20 mouse cellular contexts compared by ENCODE assay signal in genomic region chr1:187220756-187221155, GRCm38 (mm10).
"Had no signal": no experiment of that assay in that cellular context is flagged by ENCODE, and none has a peak within 500 bp of the region (broad histone marks: within the 10 kb centered on the region; RNA-seq: fewer than 3 reads in every experiment).

No protein-coding gene starts in this region.

- H3K9me3 ChIP-seq: hindbrain, embryonic 15.5 days; liver, embryonic 15.5 days; neural tube, embryonic 12.5 days; neural tube, embryonic 15.5 days; stomach, embryonic 15.5 days had no signal

- H3K36me3 ChIP-seq: hindbrain, embryonic 15.5 days; liver, embryonic 15.5 days; stomach, embryonic 15.5 days had no signal

- H3K27ac ChIP-seq: hindbrain, embryonic 15.5 days; kidney, postnatal 0 days; left cerebral cortex, adult 2 months; liver, embryonic 15.5 days; neural tube, embryonic 12.5 days; neural tube, embryonic 15.5 days; stomach, embryonic 15.5 days had no signal

- H3K9ac ChIP-seq: hindbrain, embryonic 15.5 days; liver, embryonic 15.5 days; neural tube, embryonic 12.5 days; neural tube, embryonic 15.5 days; stomach, embryonic 15.5 days had no signal

- H3K27me3 ChIP-seq: hindbrain, embryonic 15.5 days; liver, embryonic 15.5 days; neural tube, embryonic 12.5 days; neural tube, embryonic 15.5 days; stomach, embryonic 15.5 days had no signal

- H3K4me1 ChIP-seq: stomach, embryonic 15.5 days had no signal

- DNase-seq: layer of hippocampus, postnatal 36 days; lung, adult 2 months; lung, postnatal 14 days; lung, postnatal 4 days; midbrain, embryonic 14.5 days; right cerebral cortex, adult 18-20 months; right cerebral cortex, postnatal 14 days; right cerebral cortex, postnatal 4 days; spleen, adult 18-20 months; thymus, adult 18-20 months; thymus, postnatal 36 days had no signal

- H3K4me3 ChIP-seq: hindbrain, embryonic 15.5 days; left cerebral cortex, adult 2 months; liver, embryonic 15.5 days; neural tube, embryonic 12.5 days; neural tube, embryonic 15.5 days; stomach, embryonic 15.5 days had no signal

- H3K4me2 ChIP-seq: hindbrain, embryonic 15.5 days; liver, embryonic 11.5 days; liver, embryonic 15.5 days; midbrain, embryonic 11.5 days; neural tube, embryonic 12.5 days; neural tube, embryonic 15.5 days; stomach, embryonic 15.5 days had no signal
